Mouse (Mus musculus) kidney, postnatal 0 days (tissue): Measurements from ENCODE around the gene Ino80. TPM values are rescaled to one million over a fixed set of nuclear protein-coding genes. Genes with fewer than 3 reads are reported as not detected.

Experiments
- ATAC-seq: fragments of 200-750 bp; cut with Nextera tagmentation; replicated peaks from 2 replicates; pipeline ENCODE4 v1.8.0; 2017; ENCODE audit warnings: low read depth, moderate number of reproducible peaks, moderate TSS enrichment, moderate library complexity; ENCODE audit not compliant: low FRiP score
- DNase-seq: peaks from one replicate; pipeline ENCODE4 v3.0.0-alpha.2; 2016; ENCODE audit warnings: low spot score
- H3K27ac ChIP-seq: fragments of 300-500 bp; sonication (generic); 2 replicates; pipeline ENCODE4 v1.5.1; 2014; ENCODE audit warnings: mild to moderate bottlenecking
- H3K27me3 ChIP-seq: fragments of 300-500 bp; sonication (generic); 2 replicates; pipeline ENCODE4 v1.6.1; 2014; ENCODE audit warnings: low read length, mixed read lengths; ENCODE audit not compliant: insufficient read depth
- H3K36me3 ChIP-seq: fragments of 300-500 bp; sonication (generic); 2 replicates; pipeline ENCODE4 v1.6.1; 2014; ENCODE audit warnings: low read length, mixed read lengths; ENCODE audit not compliant: insufficient read depth
- H3K4me1 ChIP-seq: fragments of 300-500 bp; sonication (generic); replicated peaks from 2 replicates; pipeline ENCODE4 v1.6.1; 2014; ENCODE audit warnings: antibody characterized with exemption, low read length, mixed read lengths; ENCODE audit not compliant: insufficient read depth
- H3K4me2 ChIP-seq: fragments of 300-500 bp; sonication (generic); 2 replicates; pipeline ENCODE4 v1.6.1; 2014; ENCODE audit warnings: mild to moderate bottlenecking, low read length, moderate library complexity, mixed read lengths
- H3K4me3 ChIP-seq: fragments of 300-500 bp; sonication (generic); replicated peaks from 2 replicates; pipeline ENCODE4 v1.5.1; 2014; ENCODE audit warnings: low read depth, low read length
- H3K9ac ChIP-seq: fragments of 300-500 bp; sonication (generic); 2 replicates; pipeline ENCODE4 v1.6.1; 2014; ENCODE audit warnings: low read depth, low read length
- H3K9me3 ChIP-seq: fragments of 300-500 bp; sonication (generic); replicated peaks from 2 replicates; pipeline ENCODE4 v1.6.1; 2016; ENCODE audit warnings: low read length, inconsistent platforms, mixed read lengths
- CTCF ChIP-seq: IDR thresholded peaks from 2 replicates; pipeline ENCODE4 v1.5.1; 2016; ENCODE audit warnings: antibody characterized with exemption, low read depth, mild to moderate bottlenecking, moderate library complexity
- WGBS: fragments of 180-500 bp; shearing (Covaris S2); extraction: QIAGEN DNeasy Blood & Tissue Kit; methylation state at CpG from one replicate; pipeline ENCODE4 v1.1.7; 2014; 5-methylcytosine and 5-hydroxymethylcytosine counted together
- polyA plus RNA-seq: library from polyadenylated mRNA; unstranded; fragments of >200 nt; fragmentation: Nextera tagmentation; extraction: Ambion mirVana; gene quantifications from 2 replicates; pipeline ENCODE4 v1.2.1, GENCODE M21; 2015

Gene Ino80
- polyA plus RNA-seq, 1 experiment from 2014 or later, result 3.5 TPM

- Histone ChIP-seq H3K4me3 (no peak overlapping the region), H3K36me3 (peaks cover 39% of the 10 kb centered on the region), H3K27ac (0 out of 2 replicates have a peak overlapping the region, but pooled peaks have one; percentile 40), H3K9me3 (no peaks in the 10 kb centered on the region), H3K9ac (no peak overlapping the region), H3K27me3 (no peaks in the 10 kb centered on the region), H3K4me1 (no peaks in the 10 kb centered on the region), H3K4me2 (no peak overlapping the region)
- ATAC-seq (no peak), DNase-seq (no peak)
- WGBS, result 67% methylated on average over 2 of the region's 2 CpGs
- TF ChIP-seq CTCF, result no peak
These were observed 65.8 kb downstream of the Ino80 start for GRCm38 (mm10) chr2:119411674-119412073.

- peaks cover 39% of the 10 kb centered on the region for H3K36me3 ChIP-seq
These were observed 66.5 kb downstream of the Ino80 start for GRCm38 (mm10) chr2:119411016-119411415.

GRCm38 (mm10) chr2:119408733-119409132 is 68.8 kb downstream of the Ino80 start:
- no peaks in the 10 kb centered on the region for H3K27me3 ChIP-seq
- no peaks in the 10 kb centered on the region for H3K9me3 ChIP-seq
- TF ChIP-seq CTCF, result no peak
- no peak overlapping the region for H3K9ac ChIP-seq
- H3K4me2 ChIP-seq, result no peak overlapping the region
- peaks cover 48% of the 10 kb centered on the region for H3K36me3 ChIP-seq
- DNase-seq (no peak), ATAC-seq (no peak)
- H3K4me3 ChIP-seq, result no peak overlapping the region
- no peaks in the 10 kb centered on the region for H3K4me1 ChIP-seq
- H3K27ac ChIP-seq, result peak overlapping the region; percentile 64

More at GRCm38 (mm10) chr2:119411016-119411415, 66.5 kb downstream of the Ino80 start:
- TF ChIP-seq CTCF, result no peak
- 0 out of 2 replicates have a peak overlapping the region, but pooled peaks have one; percentile 40 for H3K27ac ChIP-seq
- no peak overlapping the region for H3K9ac ChIP-seq
- no peak overlapping the region for H3K4me3 ChIP-seq
- no peaks in the 10 kb centered on the region for H3K4me1 ChIP-seq
- ATAC-seq (no peak), DNase-seq (no peak)
- 79% methylated on average over 5 of the region's 5 CpGs for whole genome bisulfite sequencing
- no peaks in the 10 kb centered on the region for H3K27me3 ChIP-seq
- no peak overlapping the region for H3K4me2 ChIP-seq
- no peaks in the 10 kb centered on the region for H3K9me3 ChIP-seq

GRCm38 (mm10) chr2:119408278-119408677 is 69.2 kb downstream of the Ino80 start:
- 63% methylated on average over 8 of the region's 8 CpGs for WGBS
- DNase-seq (peak; percentile 26), ATAC-seq (no peak)
- TF ChIP-seq CTCF, result no peak
- Histone ChIP-seq H3K27me3 (no peaks in the 10 kb centered on the region), H3K9ac (no peak overlapping the region), H3K27ac (peak overlapping the region; percentile 64), H3K4me2 (no peak overlapping the region), H3K4me1 (no peaks in the 10 kb centered on the region), H3K36me3 (peaks cover 48% of the 10 kb centered on the region), H3K9me3 (no peaks in the 10 kb centered on the region), H3K4me3 (no peak overlapping the region)

GRCm38 (mm10) chr2:119399313-119399712 is 78.2 kb downstream of the Ino80 start:
- Histone ChIP-seq H3K9me3 (no peaks in the 10 kb centered on the region), H3K4me1 (no peaks in the 10 kb centered on the region), H3K9ac (no peak overlapping the region), H3K27ac (no peak overlapping the region), H3K27me3 (no peaks in the 10 kb centered on the region), H3K4me2 (no peak overlapping the region), H3K4me3 (no peak overlapping the region), H3K36me3 (peaks cover 6% of the 10 kb centered on the region)
- no peak for ATAC-seq
- DNase-seq, result no peak
- no peak for TF ChIP-seq CTCF

- Histone ChIP-seq H3K27ac (0 out of 2 replicates have a peak overlapping the region, but pooled peaks have one; percentile 25), H3K9me3 (no peaks in the 10 kb centered on the region), H3K4me1 (no peaks in the 10 kb centered on the region), H3K36me3 (peaks cover 11% of the 10 kb centered on the region), H3K4me3 (no peak overlapping the region), H3K9ac (no peak overlapping the region), H3K27me3 (no peaks in the 10 kb centered on the region), H3K4me2 (no peak overlapping the region)
- peak; percentile 70 for DNase-seq
- WGBS, result 65% methylated on average over 1 of the region's 1 CpGs
- TF ChIP-seq CTCF, result no peak
- ATAC-seq, result no peak
These were observed 78.8 kb downstream of the Ino80 start for GRCm38 (mm10) chr2:119398665-119399064.

GRCm38 (mm10) chr2:119398252-119398651 is 79.2 kb downstream of the Ino80 start:
- 86% methylated on average over 5 of the region's 5 CpGs for WGBS

More at GRCm38 (mm10) chr2:119398252-119398651, 79.2 kb downstream of the Ino80 start:
- ATAC-seq, result no peak
- Histone ChIP-seq H3K9me3 (no peaks in the 10 kb centered on the region), H3K4me3 (no peak overlapping the region), H3K36me3 (peaks cover 13% of the 10 kb centered on the region), H3K27ac (0 out of 2 replicates have a peak overlapping the region, but pooled peaks have one; percentile 25), H3K9ac (no peak overlapping the region), H3K4me1 (no peaks in the 10 kb centered on the region), H3K27me3 (no peaks in the 10 kb centered on the region), H3K4me2 (no peak overlapping the region)
- no peak for DNase-seq
- no peak for TF ChIP-seq CTCF
